In the genomic region with DNA sequence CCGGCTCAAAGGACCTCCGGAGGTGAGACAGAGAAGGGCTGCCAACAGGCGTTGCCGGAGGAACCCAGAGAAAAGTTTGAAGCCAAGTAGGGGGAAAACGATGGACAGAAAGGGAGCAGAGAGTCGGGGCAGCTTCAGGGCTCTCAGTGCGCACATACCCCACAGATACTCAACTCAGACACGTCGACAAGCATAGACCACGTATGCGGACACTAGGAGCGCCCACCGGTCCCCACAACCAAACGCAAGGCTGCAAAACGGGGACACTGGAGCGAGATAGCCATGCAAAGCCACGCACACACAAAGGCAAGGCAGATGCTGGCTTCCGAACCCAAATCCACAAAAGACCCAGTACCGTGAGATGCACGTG, we compare ENCODE assay signal across 8 mouse cellular contexts. TPM values are rescaled to one million over a fixed set of nuclear protein-coding genes. Genes with fewer than 3 reads are reported as not detected.
DNase-seq lines count a peak whose midpoint lies in the region; ATAC-seq lines count a peak whose summit lies in the region.

No protein-coding gene starts in this region.

- peak overlapping the region; percentile 81 for H3K4me3 ChIP-seq in lung, embryonic 16.5 days (ENCODE audit: low read length)
- H3K4me3 ChIP-seq in forebrain, embryonic 10.5 days, result peak overlapping the region; percentile 63
- peak overlapping the region; percentile 77 for H3K4me3 ChIP-seq in limb, embryonic 12.5 days (replicated peaks)
- peak overlapping the region; percentile 68 for H3K4me3 ChIP-seq in neural tube, embryonic 15.5 days (replicated peaks)

- no peaks in the 10 kb centered on the region for H3K36me3 ChIP-seq in lung, embryonic 16.5 days (ENCODE audit: control insufficient read depth, insufficient read depth, low read length)
- H3K36me3 ChIP-seq in forebrain, embryonic 10.5 days (replicated peaks), result peaks cover 10% of the 10 kb centered on the region; the same call in 1 of the 2 replicates
- peaks cover 4% of the 10 kb centered on the region; the same call in 1 of the 2 replicates for H3K36me3 ChIP-seq in limb, embryonic 12.5 days
- no peaks in the 10 kb centered on the region for H3K36me3 ChIP-seq in neural tube, embryonic 15.5 days

- DNase-seq in lung, postnatal 36 days, result no peak
- no peak for DNase-seq in forebrain, embryonic 10.5 days (ENCODE audit: extremely low spot score, low spot score)
- DNase-seq in gastrocnemius, postnatal 25 days, result no peak
- DNase-seq in embryo, embryonic 10.5 days (ENCODE audit: low spot score), result no peak

- H3K27me3 ChIP-seq in lung, embryonic 16.5 days (ENCODE audit: control insufficient read depth, insufficient read depth, low read depth, low read length), result no peaks in the 10 kb centered on the region
- no peaks in the 10 kb centered on the region; the same call in 1 of the 2 replicates for H3K27me3 ChIP-seq in forebrain, embryonic 10.5 days (ENCODE audit: poor library complexity, severe bottlenecking)
- H3K27me3 ChIP-seq in limb, embryonic 12.5 days, result no peaks in the 10 kb centered on the region
- H3K27me3 ChIP-seq in neural tube, embryonic 15.5 days (replicated peaks), result no peaks in the 10 kb centered on the region

- H3K9ac ChIP-seq in lung, embryonic 16.5 days (ENCODE audit: low read length), result peak overlapping the region; percentile 79
- H3K9ac ChIP-seq in limb, embryonic 12.5 days (replicated peaks), result peak overlapping the region; percentile 83
- H3K9ac ChIP-seq in neural tube, embryonic 15.5 days (replicated peaks), result peak overlapping the region; percentile 68

- H3K27ac ChIP-seq in lung, embryonic 16.5 days (ENCODE audit: low read length), result peak overlapping the region; percentile 88
- peak overlapping the region; percentile 90 for H3K27ac ChIP-seq in forebrain, embryonic 10.5 days
- peak overlapping the region; percentile 95 for H3K27ac ChIP-seq in limb, embryonic 12.5 days
- peak overlapping the region; percentile 87 for H3K27ac ChIP-seq in neural tube, embryonic 15.5 days (replicated peaks)

- under 1% methylated on average over 20 of the region's 20 CpGs for WGBS in lung, embryonic 16.5 days
- WGBS in forebrain, embryonic 10.5 days, result under 1% methylated on average over 20 of the region's 20 CpGs
- under 1% methylated on average over 20 of the region's 20 CpGs for WGBS in limb, embryonic 12.5 days
- under 1% methylated on average over 20 of the region's 20 CpGs for WGBS in neural tube, embryonic 15.5 days

- H3K4me2 ChIP-seq in lung, embryonic 16.5 days (ENCODE audit: low read depth, low read length), result peak overlapping the region; percentile 95
- peak overlapping the region; percentile 74 for H3K4me2 ChIP-seq in limb, embryonic 12.5 days
- H3K4me2 ChIP-seq in neural tube, embryonic 15.5 days, result peak overlapping the region; percentile 97

- peaks cover 16% of the 10 kb centered on the region for H3K4me1 ChIP-seq in lung, embryonic 16.5 days (replicated peaks; ENCODE audit: control insufficient read depth, insufficient read depth, low read length)
- H3K4me1 ChIP-seq in forebrain, embryonic 10.5 days, result peaks cover 63% of the 10 kb centered on the region
- H3K4me1 ChIP-seq in limb, embryonic 12.5 days (replicated peaks), result peaks cover 53% of the 10 kb centered on the region
- peaks cover 42% of the 10 kb centered on the region for H3K4me1 ChIP-seq in neural tube, embryonic 15.5 days

- H3K9me3 ChIP-seq in lung, embryonic 16.5 days (ENCODE audit: control insufficient read depth, low read length), result no peaks in the 10 kb centered on the region
- peaks cover 4% of the 10 kb centered on the region; the same call in 1 of the 2 replicates for H3K9me3 ChIP-seq in forebrain, embryonic 10.5 days
- no peaks in the 10 kb centered on the region for H3K9me3 ChIP-seq in limb, embryonic 12.5 days
- H3K9me3 ChIP-seq in neural tube, embryonic 15.5 days (replicated peaks), result no peaks in the 10 kb centered on the region

- peak; percentile 21 for ATAC-seq in lung, embryonic 16.5 days (ENCODE audit: low read depth)
- ATAC-seq in limb, embryonic 12.5 days (ENCODE audit: insufficient number of reproducible peaks, insufficient read depth, low FRiP score, low TSS enrichment, low read depth), result 0 out of 2 replicates have a peak, but pooled peaks have one; percentile 4
- ATAC-seq in neural tube, embryonic 15.5 days (ENCODE audit: low FRiP score), result peak; percentile 53
- no peak for ATAC-seq in cerebellum, adult (ENCODE audit: insufficient number of reproducible peaks, low FRiP score, low TSS enrichment)

RNA-seq across cellular contexts. Expression of gene Tsku, which starts 0.5 kb away (rescaled TPM):
- polyA plus RNA-seq in lung, embryonic 16.5 days (2015; fragmentation: Nextera tagmentation; extraction: Ambion mirVana), result 6.6 and 9.4 TPM in 2 replicates
- polyA plus RNA-seq in forebrain, embryonic 10.5 days (2016; fragmentation: Nextera tagmentation; extraction: Ambion mirVana), result 8.7 and 9.3 TPM in 2 replicates
- 15.4 and 16.7 TPM in 2 replicates for polyA plus RNA-seq in limb, embryonic 12.5 days (2016; fragmentation: Nextera tagmentation; extraction: Ambion mirVana)
- polyA plus RNA-seq in neural tube, embryonic 15.5 days (2015; fragmentation: Nextera tagmentation; extraction: Ambion mirVana), result 6.3 and 7.1 TPM in 2 replicates
- total RNA-seq in gastrocnemius, postnatal 25 days (2021), result 1 to 10 TPM; 1.3 to 1.6 TPM

RNA-seq across cellular contexts. Expression of gene Acer3, which starts 39.6 kb away (rescaled TPM):
- 28.4 and 29.4 TPM in 2 replicates for polyA plus RNA-seq in lung, embryonic 16.5 days (2015; fragmentation: Nextera tagmentation; extraction: Ambion mirVana)
- 22.3 and 22.4 TPM in 2 replicates for polyA plus RNA-seq in forebrain, embryonic 10.5 days (2016; fragmentation: Nextera tagmentation; extraction: Ambion mirVana)
- 25.4 and 27.5 TPM in 2 replicates for polyA plus RNA-seq in limb, embryonic 12.5 days (2016; fragmentation: Nextera tagmentation; extraction: Ambion mirVana)
- 28.3 and 28.4 TPM in 2 replicates for polyA plus RNA-seq in neural tube, embryonic 15.5 days (2015; fragmentation: Nextera tagmentation; extraction: Ambion mirVana)
- 1 to 10 TPM; 4.5 to 5.0 TPM for total RNA-seq in gastrocnemius, postnatal 25 days (2021)
